Mouse (Mus musculus) forebrain, embryonic 12.5 days (tissue): Measurements from ENCODE around the gene Olfr552. TPM values are rescaled to one million over a fixed set of nuclear protein-coding genes. Genes with fewer than 3 reads are reported as not detected.
"Not testable (repeated sequence)": the region's sequence is repeated elsewhere in the genome, so short reads cannot be mapped to it uniquely, and the experiment has no call there.

Experiments used
- ATAC-seq: fragments of 200-750 bp; cut with Nextera tagmentation; 2 replicates; pipeline ENCODE4 v1.8.0; 2017; ENCODE audit warnings: moderate TSS enrichment; ENCODE audit not compliant: low FRiP score
- H3K27ac ChIP-seq: fragments of 300-500 bp; sonication (generic); 2 replicates; pipeline ENCODE4 v1.5.1; 2016; ENCODE audit warnings: mild to moderate bottlenecking
- H3K27me3 ChIP-seq: fragments of 300-500 bp; sonication (generic); 2 replicates; pipeline ENCODE4 v1.6.1; 2016; ENCODE audit warnings: mild to moderate bottlenecking
- H3K36me3 ChIP-seq: fragments of 300-500 bp; sonication (generic); replicated peaks from 2 replicates; pipeline ENCODE4 v1.6.1; 2016; ENCODE audit warnings: mild to moderate bottlenecking
- H3K4me1 ChIP-seq: fragments of 300-500 bp; sonication (generic); 2 replicates; pipeline ENCODE4 v1.6.1; 2016
- H3K4me2 ChIP-seq: fragments of 300-500 bp; sonication (generic); 2 replicates; pipeline ENCODE4 v1.6.1; 2016; ENCODE audit warnings: mild to moderate bottlenecking, moderate library complexity
- H3K4me3 ChIP-seq: fragments of 300-500 bp; sonication (generic); replicated peaks from 2 replicates; pipeline ENCODE4 v1.5.1; 2016; ENCODE audit warnings: mild to moderate bottlenecking
- H3K9ac ChIP-seq: fragments of 300-500 bp; sonication (generic); 2 replicates; pipeline ENCODE4 v1.6.1; 2016; ENCODE audit warnings: mild to moderate bottlenecking
- H3K9me3 ChIP-seq: fragments of 300-500 bp; sonication (generic); 2 replicates; pipeline ENCODE4 v1.6.1; 2016
- WGBS: fragments of 180-500 bp; shearing (Covaris S2); methylation state at CpG from one replicate; pipeline ENCODE4 v1.1.7; 2016; 5-methylcytosine and 5-hydroxymethylcytosine counted together
- polyA plus RNA-seq: library from polyadenylated mRNA; unstranded; fragments of >200 nt; fragmentation: Nextera tagmentation; extraction: Ambion mirVana; gene quantifications from 2 replicates; pipeline ENCODE4 v1.2.1, GENCODE M21; 2016

Olfr552 gene
- polyA plus RNA-seq, 1 experiment from 2014 or later: not detected

DNA sequence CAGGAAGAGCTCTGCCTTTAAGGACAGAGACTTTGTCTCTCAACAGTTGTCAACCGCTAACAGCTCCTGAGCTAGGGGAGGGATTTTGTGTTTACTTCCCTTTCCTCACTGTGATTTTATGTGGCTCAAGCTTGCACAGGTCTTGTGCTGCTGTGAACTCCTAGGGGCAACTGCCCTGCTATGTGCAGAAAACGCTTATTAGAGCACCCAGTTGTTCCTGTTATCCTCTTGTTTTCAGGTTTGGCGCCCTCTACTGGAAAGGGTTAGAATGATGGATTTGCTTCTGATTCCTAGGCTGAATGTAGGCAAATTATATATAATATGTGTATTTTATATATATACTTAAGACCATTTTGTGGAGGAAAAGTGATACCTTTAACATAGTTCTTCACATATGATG, 39.1 kb downstream of the Olfr552 start:
- ATAC-seq: no peak
- Histone ChIP-seq H3K36me3 (no peaks in the 10 kb centered on the region), H3K4me1 (no peaks in the 10 kb centered on the region), H3K27ac (no peak overlapping the region), H3K9ac (no peak overlapping the region), H3K9me3 (no peaks in the 10 kb centered on the region), H3K4me3 (no peak overlapping the region), H3K4me2 (no peak overlapping the region), H3K27me3 (no peaks in the 10 kb centered on the region)
- 40% methylated on average over 3 of the region's 3 CpGs for WGBS

DNA sequence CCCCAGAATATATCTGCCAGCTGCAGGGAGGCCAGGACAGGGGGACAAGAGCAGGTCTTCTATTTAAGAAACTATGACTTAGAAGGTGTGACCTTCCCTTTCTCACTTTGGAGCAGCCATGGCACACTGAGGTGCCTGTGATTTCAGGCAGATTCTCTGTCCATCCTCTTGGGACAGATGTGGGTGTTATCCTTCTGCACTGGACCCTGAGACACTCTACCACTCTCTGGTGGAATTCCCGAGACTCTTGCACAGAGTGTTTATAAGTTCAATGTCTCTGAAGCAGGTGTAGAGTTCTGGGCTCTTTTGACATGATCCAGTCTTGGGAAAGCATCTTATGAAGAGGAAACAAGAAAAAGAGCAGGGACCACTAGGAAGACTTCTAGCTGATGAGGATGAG, 40.6 kb downstream of the Olfr552 start, which contains the start of gene Olfr554:
Olfr554 (plus strand) TSS at position 301 of the 400 bp plus-strand sequence.
- no peak within 1 kb of the TSS for H3K27ac ChIP-seq
- WGBS: 78% methylated on average over 1 of the region's 1 CpGs
- no peaks in the 10 kb centered on the region for H3K27me3 ChIP-seq
- no peak within 1 kb of the TSS for H3K4me3 ChIP-seq
- no peak for ATAC-seq
- no peaks in the 10 kb centered on the region for H3K36me3 ChIP-seq
- H3K4me1 ChIP-seq: no peaks in the 10 kb centered on the region
- no peaks in the 10 kb centered on the region for H3K9me3 ChIP-seq
- H3K9ac ChIP-seq: no peak within 1 kb of the TSS
- no peak within 1 kb of the TSS for H3K4me2 ChIP-seq

DNA sequence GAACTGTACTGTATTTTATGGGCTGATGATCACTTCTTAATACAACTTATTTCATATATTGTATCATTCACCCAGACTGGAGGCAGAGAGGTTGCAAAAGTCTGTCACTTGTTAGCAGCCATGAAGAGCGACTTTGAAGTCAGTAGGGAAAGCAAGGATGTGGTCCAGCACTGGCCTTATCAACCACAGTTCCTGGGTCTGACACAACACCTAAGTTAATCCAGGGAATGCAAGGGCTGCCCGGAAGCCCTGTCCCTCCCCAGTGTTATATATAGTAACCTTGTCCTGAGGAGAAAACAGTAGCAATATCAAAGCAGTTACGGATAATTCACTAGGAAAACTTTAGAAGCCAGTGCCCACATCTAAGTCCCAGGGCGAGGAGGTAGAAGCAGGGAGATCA, 47.4 kb downstream of the Olfr552 start:
- not testable (repeated sequence) for H3K9ac ChIP-seq, H3K27me3 ChIP-seq, H3K4me2 ChIP-seq, H3K9me3 ChIP-seq, H3K4me1 ChIP-seq, H3K4me3 ChIP-seq, ATAC-seq, H3K36me3 ChIP-seq, H3K27ac ChIP-seq
- 90% methylated on average over 4 of the region's 4 CpGs for WGBS

Other genes with a start within 250 kb of the Olfr552 start
- 203 and 216 TPM in 2 replicates for gene Rrm1, start 156.1 kb upstream of the Olfr552 start, polyA plus RNA-seq
- gene Olfr543, start 116.1 kb upstream of the Olfr552 start, polyA plus RNA-seq: 0.45 and 0.89 TPM in 2 replicates
- 0.10 and 0.14 TPM in 2 replicates for gene Olfr544, start 109.5 kb upstream of the Olfr552 start, polyA plus RNA-seq
- gene Olfr545, start 98.2 kb upstream of the Olfr552 start, polyA plus RNA-seq: 0.32 TPM in 1 of 2 replicates, not detected in the other
- not detected in 2 replicates for gene Olfr547, start 63.0 kb upstream of the Olfr552 start, polyA plus RNA-seq
- gene Olfr548-ps1, start 56.9 kb upstream of the Olfr552 start, polyA plus RNA-seq: not detected in 2 replicates
- gene Olfr549, start 47.9 kb upstream of the Olfr552 start, polyA plus RNA-seq: not detected in 2 replicates
- gene Trim21, start 32.3 kb upstream of the Olfr552 start, polyA plus RNA-seq: 0.14 and 0.21 TPM in 2 replicates
- 0.19 TPM in 1 of 2 replicates, not detected in the other for gene Olfr550, start 26.3 kb upstream of the Olfr552 start, polyA plus RNA-seq
- not detected in 2 replicates for gene Olfr551, start 5.9 kb upstream of the Olfr552 start, polyA plus RNA-seq
- not detected in 2 replicates for gene Olfr553, start 20.4 kb downstream of the Olfr552 start, polyA plus RNA-seq
- not detected in 2 replicates for gene Olfr554, start 40.7 kb downstream of the Olfr552 start, polyA plus RNA-seq
- gene Olfr555, start 61.1 kb downstream of the Olfr552 start, polyA plus RNA-seq: not detected in 2 replicates
- gene Olfr556, start 67.1 kb downstream of the Olfr552 start, polyA plus RNA-seq: not detected in 2 replicates
- gene Trim68, start 89.6 kb downstream of the Olfr552 start, polyA plus RNA-seq: 7.5 and 9.8 TPM in 2 replicates
- not detected in 2 replicates for gene Olfr557, start 98.1 kb downstream of the Olfr552 start, polyA plus RNA-seq
- not detected in 2 replicates for gene Olfr558, start 104.4 kb downstream of the Olfr552 start, polyA plus RNA-seq
- gene Olfr33, start 121.3 kb downstream of the Olfr552 start, polyA plus RNA-seq: not detected in 2 replicates
- gene Olfr559, start 129.7 kb downstream of the Olfr552 start, polyA plus RNA-seq: not detected in 2 replicates
- not detected in 2 replicates for gene Olfr560, start 161.6 kb downstream of the Olfr552 start, polyA plus RNA-seq
- 0.10 TPM in 1 of 2 replicates, not detected in the other for gene Olfr78, start 161.7 kb downstream of the Olfr552 start, polyA plus RNA-seq
- gene Olfr561, start 173.5 kb downstream of the Olfr552 start, polyA plus RNA-seq: not detected in 2 replicates
- not detected in 2 replicates for gene Olfr564, start 205.7 kb downstream of the Olfr552 start, polyA plus RNA-seq